Mouse (Mus musculus) myocyte (in vitro differentiated cells): ENCODE results near the gene Cda. TPM values are rescaled to one million over a fixed set of nuclear protein-coding genes. Genes with fewer than 3 reads are reported as not detected.

Experiments
- H3K27me3 ChIP-seq: one replicate; pipeline ENCODE4 v1.6.1; 2011; ENCODE audit not compliant: control insufficient read depth, insufficient read depth, insufficient read length
- H3K36me3 ChIP-seq: one replicate; pipeline ENCODE4 v1.6.1; 2011; ENCODE audit not compliant: control insufficient read depth, insufficient read depth
- H3K4me2 ChIP-seq: one replicate; pipeline ENCODE4 v1.6.1; 2011; ENCODE audit warnings: low read depth, control low read depth
- H3K4me3 ChIP-seq: one replicate; pipeline ENCODE4 v1.5.1; 2011; ENCODE audit warnings: mild to moderate bottlenecking, control low read depth, moderate library complexity
- H3K79me2 ChIP-seq: one replicate; pipeline ENCODE4 v1.6.1; 2011; ENCODE audit not compliant: control insufficient read depth, insufficient read depth
- H3ac ChIP-seq: one replicate; pipeline ENCODE4 v1.6.1; 2011; ENCODE audit not compliant: control insufficient read depth, insufficient read length
- CEBPB ChIP-seq: IDR thresholded peaks from 2 replicates; pipeline ENCODE4 v1.6.1; 2011; ENCODE audit warnings: mild to moderate bottlenecking, moderate library complexity; ENCODE audit not compliant: poor library complexity, insufficient read depth, severe bottlenecking
- E2F4 ChIP-seq: IDR thresholded peaks from one replicate; pipeline ENCODE4 v1.6.1; 2011; ENCODE audit warnings: mild to moderate bottlenecking, control low read depth, moderate library complexity; ENCODE audit not compliant: insufficient read depth
- MAX ChIP-seq: IDR thresholded peaks from one replicate; pipeline ENCODE4 v1.6.1; 2011; ENCODE audit warnings: low read depth, mild to moderate bottlenecking, control low read depth
- MYOD1 ChIP-seq, 3 experiments: IDR thresholded peaks; one replicate each; pipeline ENCODE4 v1.6.1; 2011; ENCODE audit warnings: control low read depth in 2 of 3, low read depth in 2 of 3, mild to moderate bottlenecking in 2 of 3, moderate library complexity in 1 of 3; ENCODE audit not compliant: insufficient read length in 2 of 3, control insufficient read depth in 1 of 3
- MYOG ChIP-seq, 3 experiments: IDR thresholded peaks; one replicate each; pipeline ENCODE4 v1.6.1; 2011; ENCODE audit warnings: control low read depth in 2 of 3, low read depth in 2 of 3, mild to moderate bottlenecking in 2 of 3; ENCODE audit not compliant: insufficient read length in 2 of 3, control insufficient read depth in 1 of 3, insufficient read depth in 1 of 3
- POLR2A ChIP-seq: IDR thresholded peaks from one replicate; pipeline ENCODE4 v1.6.1; 2011; ENCODE audit warnings: low read depth, mild to moderate bottlenecking, control low read depth, moderate library complexity; ENCODE audit not compliant: insufficient read length
- POLR2AphosphoS2 ChIP-seq: IDR thresholded peaks from one replicate; pipeline ENCODE4 v1.6.1; 2011; ENCODE audit warnings: low read depth, control low read depth; ENCODE audit not compliant: insufficient read length
- REST ChIP-seq: IDR thresholded peaks from one replicate; pipeline ENCODE4 v1.6.1; 2011; ENCODE audit warnings: mild to moderate bottlenecking, control low read depth, moderate library complexity; ENCODE audit not compliant: insufficient read depth, insufficient read length
- SRF ChIP-seq: IDR thresholded peaks from one replicate; pipeline ENCODE4 v1.6.1; 2011; ENCODE audit warnings: low read depth; ENCODE audit not compliant: control insufficient read depth, insufficient read length
- TCF12 ChIP-seq: IDR thresholded peaks from one replicate; pipeline ENCODE4 v1.6.1; 2011; ENCODE audit warnings: mild to moderate bottlenecking, control low read depth; ENCODE audit not compliant: poor library complexity, insufficient read depth, severe bottlenecking
- TCF3 ChIP-seq: IDR thresholded peaks from one replicate; pipeline ENCODE4 v1.6.1; 2011; ENCODE audit warnings: low read depth, control low read depth; ENCODE audit not compliant: insufficient read length
- USF1 ChIP-seq: IDR thresholded peaks from one replicate; pipeline ENCODE4 v1.6.1; 2011; ENCODE audit warnings: low read depth, mild to moderate bottlenecking, control low read depth, moderate library complexity
- polyA plus RNA-seq: library from polyadenylated mRNA; unstranded; fragments of >200 nt; fragmentation: generic; extraction: Trizol; gene quantifications from one replicate; pipeline ENCODE4 v1.2.1, GENCODE M21; 2012; ENCODE audit warnings: missing spikeins

Cda gene
- polyA plus RNA-seq, 1 experiment = 6.0 TPM

DNA sequence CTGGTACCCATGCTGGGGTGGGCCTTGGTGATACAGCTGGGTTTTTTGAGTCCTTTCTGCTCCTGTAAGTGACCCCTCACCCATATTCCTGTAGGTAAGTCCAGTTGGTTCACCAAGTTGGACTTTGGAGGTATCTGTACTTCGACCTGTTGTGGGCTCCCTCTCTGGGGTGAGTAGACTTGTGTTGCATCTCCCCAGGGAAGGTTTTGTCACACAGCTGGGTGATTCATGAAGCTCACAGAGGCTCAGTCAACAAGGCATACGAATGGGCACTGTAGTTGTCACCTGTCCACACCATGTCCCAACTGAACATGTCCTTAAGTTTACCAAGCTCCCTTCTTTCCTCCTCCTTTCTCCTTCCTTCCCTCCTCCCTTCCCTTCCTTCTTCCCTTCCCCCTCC lies 1.2 kb downstream of the Cda start:
- no peak overlapping the region for H3K4me3 ChIP-seq
- no peak overlapping the region for H3ac ChIP-seq
- no peak for TF ChIP-seq TCF3
- TF ChIP-seq MYOG (IDR thresholded peaks at IDR 0.05; ENCODE audit: control insufficient read depth in 1 of 3, insufficient read depth in 1 of 3, insufficient read length in 2 of 3, low read depth in 2 of 3) = no peak
- no peak for TF ChIP-seq USF1
- TF ChIP-seq MAX = no peak
- no peak for TF ChIP-seq SRF
- no peak for TF ChIP-seq MYOD1 (IDR thresholded peaks at IDR 0.05; ENCODE audit: control insufficient read depth in 1 of 3, insufficient read length in 2 of 3, low read depth in 2 of 3)
- no peak for TF ChIP-seq TCF12
- TF ChIP-seq POLR2AphosphoS2 = no peak
- no peak for TF ChIP-seq POLR2A
- no peak for TF ChIP-seq REST
- H3K4me2 ChIP-seq = no peak overlapping the region
- H3K27me3 ChIP-seq = no peaks in the 10 kb centered on the region
- H3K79me2 ChIP-seq = no peaks in the 10 kb centered on the region
- H3K36me3 ChIP-seq = no peaks in the 10 kb centered on the region

DNA sequence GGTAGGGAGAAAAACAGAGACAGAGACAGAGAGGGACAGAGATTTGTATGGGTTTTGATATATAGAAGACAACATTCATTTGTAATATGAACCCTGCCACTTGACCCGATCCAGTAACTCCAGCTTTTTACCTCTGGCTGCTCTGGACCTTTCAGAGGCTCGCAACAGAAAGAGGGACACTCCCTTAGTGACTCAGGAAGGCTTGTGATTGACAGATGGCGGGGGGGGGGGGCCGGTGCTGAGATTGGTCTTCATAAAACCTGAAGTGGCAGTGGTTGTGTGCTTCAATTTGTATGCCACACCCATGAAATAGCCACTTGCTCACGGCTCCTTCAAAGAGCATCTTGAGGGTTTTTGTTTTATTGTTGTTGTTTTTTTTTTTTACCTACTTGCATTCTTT lies 4.3 kb downstream of the Cda start:
- Histone ChIP-seq H3K79me2 (no peaks in the 10 kb centered on the region), H3ac (no peak overlapping the region), H3K27me3 (no peaks in the 10 kb centered on the region), H3K36me3 (no peaks in the 10 kb centered on the region), H3K4me2 (no peak overlapping the region), H3K4me3 (no peak overlapping the region)
- no peak for TF ChIP-seq USF1
- no peak for TF ChIP-seq MYOD1 (IDR thresholded peaks at IDR 0.05; ENCODE audit: control insufficient read depth in 1 of 3, insufficient read length in 2 of 3, low read depth in 2 of 3)
- no peak for TF ChIP-seq TCF12
- TF ChIP-seq CEBPB = no peak
- no peak for TF ChIP-seq MYOG (IDR thresholded peaks at IDR 0.05; ENCODE audit: control insufficient read depth in 1 of 3, insufficient read depth in 1 of 3, insufficient read length in 2 of 3, low read depth in 2 of 3)
- no peak for TF ChIP-seq TCF3
- TF ChIP-seq REST = no peak
- TF ChIP-seq SRF = no peak
- no peak for TF ChIP-seq POLR2A
- TF ChIP-seq POLR2AphosphoS2 = no peak
- TF ChIP-seq MAX = no peak

GRCm38 (mm10) chr4:138362883-138363282 lies 4.9 kb downstream of the Cda start:
- Histone ChIP-seq H3K4me2 (no peak overlapping the region), H3K36me3 (no peaks in the 10 kb centered on the region), H3K4me3 (no peak overlapping the region), H3ac (no peak overlapping the region), H3K27me3 (no peaks in the 10 kb centered on the region), H3K79me2 (no peaks in the 10 kb centered on the region)
- TF ChIP-seq REST = no peak

DNA sequence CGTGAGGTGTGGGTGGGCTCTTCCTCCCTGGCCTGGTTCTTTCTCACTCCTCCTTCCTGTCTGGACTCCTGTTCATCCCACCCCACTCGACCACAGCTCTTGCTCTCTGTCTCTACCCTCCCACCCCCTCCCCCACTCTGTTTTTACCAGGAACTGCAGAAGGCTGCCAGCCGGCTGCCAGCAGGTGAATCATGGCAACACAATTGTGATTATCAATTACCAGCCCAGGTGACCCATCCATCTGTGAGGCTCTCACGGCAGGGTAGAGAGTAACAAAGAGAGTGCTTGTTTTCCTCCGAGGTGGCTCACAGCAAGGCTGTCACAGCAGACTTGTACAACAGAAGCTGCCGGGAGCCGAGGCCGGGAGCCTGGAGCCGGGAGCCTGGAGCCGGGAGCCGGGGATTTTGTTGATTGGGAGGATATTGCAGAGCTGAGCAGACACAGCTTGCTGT lies 6.4 kb downstream of the Cda start:
- Histone ChIP-seq H3K79me2 (no peaks in the 10 kb centered on the region), H3K27me3 (no peaks in the 10 kb centered on the region), H3K36me3 (no peaks in the 10 kb centered on the region), H3K4me2 (no peak overlapping the region), H3K4me3 (no peak overlapping the region), H3ac (no peak overlapping the region)
- TF ChIP-seq POLR2AphosphoS2 (no peak), POLR2A (no peak), REST (no peak), SRF (no peak), USF1 (no peak), CEBPB (no peak), MYOD1 (IDR thresholded peaks at IDR 0.05; ENCODE audit: control insufficient read depth in 1 of 3, insufficient read length in 2 of 3, low read depth in 2 of 3) (no peak), TCF12 (no peak), MAX (no peak), MYOG (IDR thresholded peaks at IDR 0.05; ENCODE audit: control insufficient read depth in 1 of 3, insufficient read depth in 1 of 3, insufficient read length in 2 of 3, low read depth in 2 of 3) (no peak), E2F4 (no peak), TCF3 (no peak)

DNA sequence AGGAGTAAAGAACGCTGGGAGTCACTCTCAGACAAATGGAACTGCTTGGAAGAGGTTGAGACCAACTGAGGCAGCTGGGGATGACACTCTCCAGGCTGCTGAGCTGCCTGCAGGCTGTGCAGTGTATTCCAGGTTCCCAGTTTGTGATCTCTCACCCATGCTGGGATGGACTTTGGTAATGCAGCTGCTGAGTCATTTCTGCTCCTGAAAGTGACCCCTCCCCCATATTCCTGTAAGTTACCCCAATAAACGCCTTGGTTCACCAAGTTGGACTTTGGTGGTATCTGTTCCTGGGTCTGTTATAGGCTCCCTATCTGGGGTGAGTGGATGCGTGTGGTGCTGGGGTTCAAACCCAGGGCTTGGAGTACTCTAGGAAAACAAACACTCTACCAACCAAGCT lies 9.6 kb downstream of the Cda start:
- TF ChIP-seq POLR2AphosphoS2 (no peak), POLR2A (no peak), MYOD1 (IDR thresholded peaks at IDR 0.05; ENCODE audit: control insufficient read depth in 1 of 3, insufficient read length in 2 of 3, low read depth in 2 of 3) (no peak)
- Histone ChIP-seq H3K4me2 (no peak overlapping the region), H3K36me3 (no peaks in the 10 kb centered on the region), H3K27me3 (no peaks in the 10 kb centered on the region), H3K4me3 (no peak overlapping the region), H3ac (no peak overlapping the region), H3K79me2 (no peaks in the 10 kb centered on the region)
